Mouse (Mus musculus) lung, embryonic 16.5 days (tissue): ENCODE data around the gene Slc38a1. TPM values are rescaled to one million over a fixed set of nuclear protein-coding genes. Genes with fewer than 3 reads are reported as not detected.

Source experiments
- ATAC-seq: fragments of 200-750 bp; cut with Nextera tagmentation; 2 replicates; pipeline ENCODE4 v1.8.0; 2017; ENCODE audit warnings: low read depth, mild to moderate bottlenecking, moderate library complexity
- H3K27ac ChIP-seq: fragments of 300-500 bp; sonication (generic); 2 replicates; pipeline ENCODE4 v1.5.1; 2014; ENCODE audit warnings: mild to moderate bottlenecking, control low read depth, low read length
- H3K27me3 ChIP-seq: fragments of 300-500 bp; sonication (generic); 2 replicates; pipeline ENCODE4 v1.6.1; 2014; ENCODE audit warnings: low read depth, low read length, mixed read lengths; ENCODE audit not compliant: control insufficient read depth, insufficient read depth
- H3K36me3 ChIP-seq: fragments of 300-500 bp; sonication (generic); 2 replicates; pipeline ENCODE4 v1.6.1; 2014; ENCODE audit warnings: low read length; ENCODE audit not compliant: control insufficient read depth, insufficient read depth
- H3K4me1 ChIP-seq: fragments of 300-500 bp; sonication (generic); replicated peaks from 2 replicates; pipeline ENCODE4 v1.6.1; 2014; ENCODE audit warnings: low read length, mixed read lengths; ENCODE audit not compliant: control insufficient read depth, insufficient read depth
- H3K4me2 ChIP-seq: fragments of 300-500 bp; sonication (generic); 2 replicates; pipeline ENCODE4 v1.6.1; 2014; ENCODE audit warnings: low read depth, low read length, control low read depth
- H3K4me3 ChIP-seq: fragments of 300-500 bp; sonication (generic); 2 replicates; pipeline ENCODE4 v1.5.1; 2014; ENCODE audit warnings: mild to moderate bottlenecking, low read length, control low read depth
- H3K9ac ChIP-seq: fragments of 300-500 bp; sonication (generic); 2 replicates; pipeline ENCODE4 v1.6.1; 2014; ENCODE audit warnings: low read length, control low read depth
- H3K9me3 ChIP-seq: fragments of 300-500 bp; sonication (generic); 2 replicates; pipeline ENCODE4 v1.6.1; 2016; ENCODE audit warnings: low read length; ENCODE audit not compliant: control insufficient read depth
- WGBS: fragments of 180-500 bp; shearing (Covaris S2); extraction: QIAGEN DNeasy Blood & Tissue Kit; methylation state at CpG from one replicate; pipeline ENCODE4 v1.1.7; 2014; 5-methylcytosine and 5-hydroxymethylcytosine counted together
- polyA plus RNA-seq: library from polyadenylated mRNA; unstranded; fragments of >200 nt; fragmentation: Nextera tagmentation; extraction: Ambion mirVana; gene quantifications from 2 replicates; pipeline ENCODE4 v1.2.1, GENCODE M21; 2015

Slc38a1 gene
- polyA plus RNA-seq, 1 experiment from 2014 or later = 48.8 TPM

DNA sequence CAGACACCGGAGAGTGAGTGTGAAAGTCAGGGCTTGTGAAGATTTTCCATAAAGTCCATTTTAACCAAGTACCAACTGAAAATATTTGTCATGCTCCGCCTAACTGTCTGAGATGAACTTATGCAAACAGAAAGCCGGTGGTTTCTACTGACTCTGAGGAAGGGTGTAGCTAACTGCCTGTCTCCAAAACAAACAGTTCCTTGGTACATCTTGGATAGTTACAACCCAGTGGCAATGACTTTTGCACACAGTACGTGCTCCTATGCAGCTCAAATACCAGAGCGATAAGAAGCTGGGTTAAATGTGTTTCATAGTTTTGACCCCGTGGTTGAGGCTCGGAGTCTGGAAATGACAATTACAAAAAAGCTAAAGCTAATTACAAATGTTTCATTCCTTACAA, 34.0 kb downstream of the Slc38a1 start:
- H3K27me3 ChIP-seq = no peaks in the 10 kb centered on the region
- no peaks in the 10 kb centered on the region; the same call in 1 of the 2 replicates for H3K4me1 ChIP-seq
- ATAC-seq = no peak
- no peak overlapping the region for H3K4me3 ChIP-seq
- H3K36me3 ChIP-seq = peaks cover 7% of the 10 kb centered on the region
- no peak overlapping the region for H3K27ac ChIP-seq
- H3K4me2 ChIP-seq = no peak overlapping the region
- 67% methylated on average over 7 of the region's 7 CpGs for WGBS
- no peaks in the 10 kb centered on the region for H3K9me3 ChIP-seq
- H3K9ac ChIP-seq = no peak overlapping the region

- no peaks in the 10 kb centered on the region; the same call in 1 of the 2 replicates for H3K4me1 ChIP-seq
- H3K4me3 ChIP-seq = no peak overlapping the region
- WGBS = 85% methylated on average over 5 of the region's 5 CpGs
- no peak overlapping the region for H3K27ac ChIP-seq
- H3K9me3 ChIP-seq = no peaks in the 10 kb centered on the region
- ATAC-seq = no peak
- no peak overlapping the region for H3K9ac ChIP-seq
- H3K4me2 ChIP-seq = no peak overlapping the region
- H3K27me3 ChIP-seq = no peaks in the 10 kb centered on the region
- H3K36me3 ChIP-seq = peaks cover 3% of the 10 kb centered on the region; the same call in 1 of the 2 replicates
These were observed 35.3 kb downstream of the Slc38a1 start for GRCm38 (mm10) chr15:96607422-96607821.

GRCm38 (mm10) chr15:96604282-96604681, 38.4 kb downstream of the Slc38a1 start:
- H3K4me3 ChIP-seq = no peak overlapping the region
- H3K9me3 ChIP-seq = no peaks in the 10 kb centered on the region
- no peaks in the 10 kb centered on the region for H3K27me3 ChIP-seq
- H3K9ac ChIP-seq = 0 out of 2 replicates have a peak overlapping the region, but pooled peaks have one; percentile 2
- WGBS = 44% methylated on average over 10 of the region's 10 CpGs
- H3K27ac ChIP-seq = no peak overlapping the region
- H3K36me3 ChIP-seq = no peaks in the 10 kb centered on the region
- H3K4me1 ChIP-seq = peaks cover 9% of the 10 kb centered on the region
- H3K4me2 ChIP-seq = no peak overlapping the region
- ATAC-seq = peak; percentile 58

DNA sequence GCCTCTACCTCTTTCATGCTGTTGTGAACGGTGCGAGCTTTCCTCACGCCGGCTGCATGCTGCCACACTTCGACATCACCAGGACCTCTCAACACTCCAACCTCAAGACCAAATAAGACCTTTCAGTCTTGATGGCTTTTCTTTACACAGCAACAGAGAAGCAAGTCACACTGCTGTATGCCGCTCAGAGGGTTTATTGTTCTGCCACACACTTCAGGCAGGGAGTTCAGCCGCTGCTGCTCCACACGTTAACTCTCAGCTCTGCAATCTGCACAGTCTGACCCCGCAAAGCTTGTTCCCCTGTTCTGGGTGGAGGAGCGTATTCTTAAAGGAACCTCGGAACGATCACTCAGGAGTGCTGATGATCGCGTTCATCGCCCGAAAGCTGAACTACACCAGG, 40.7 kb downstream of the Slc38a1 start:
- no peaks in the 10 kb centered on the region for H3K9me3 ChIP-seq
- H3K9ac ChIP-seq = no peak overlapping the region
- H3K4me1 ChIP-seq = peaks cover 12% of the 10 kb centered on the region
- peak; percentile 59 for ATAC-seq
- H3K27me3 ChIP-seq = no peaks in the 10 kb centered on the region
- no peak overlapping the region for H3K4me2 ChIP-seq
- no peaks in the 10 kb centered on the region for H3K36me3 ChIP-seq
- 58% methylated on average over 16 of the region's 16 CpGs for WGBS
- no peak overlapping the region for H3K4me3 ChIP-seq
- peak overlapping the region; percentile 43 for H3K27ac ChIP-seq

- no peak overlapping the region for H3K4me2 ChIP-seq
- no peak overlapping the region for H3K4me3 ChIP-seq
- H3K27me3 ChIP-seq = no peaks in the 10 kb centered on the region
- WGBS = 66% methylated on average over 21 of the region's 21 CpGs
- H3K27ac ChIP-seq = peak overlapping the region; percentile 12; the same call in 1 of the 2 replicates
- no peaks in the 10 kb centered on the region for H3K36me3 ChIP-seq
- H3K9me3 ChIP-seq = no peaks in the 10 kb centered on the region
- peaks cover 12% of the 10 kb centered on the region for H3K4me1 ChIP-seq
- ATAC-seq = no peak
- H3K9ac ChIP-seq = no peak overlapping the region
These were observed 42.6 kb downstream of the Slc38a1 start for GRCm38 (mm10) chr15:96599852-96600781.

DNA sequence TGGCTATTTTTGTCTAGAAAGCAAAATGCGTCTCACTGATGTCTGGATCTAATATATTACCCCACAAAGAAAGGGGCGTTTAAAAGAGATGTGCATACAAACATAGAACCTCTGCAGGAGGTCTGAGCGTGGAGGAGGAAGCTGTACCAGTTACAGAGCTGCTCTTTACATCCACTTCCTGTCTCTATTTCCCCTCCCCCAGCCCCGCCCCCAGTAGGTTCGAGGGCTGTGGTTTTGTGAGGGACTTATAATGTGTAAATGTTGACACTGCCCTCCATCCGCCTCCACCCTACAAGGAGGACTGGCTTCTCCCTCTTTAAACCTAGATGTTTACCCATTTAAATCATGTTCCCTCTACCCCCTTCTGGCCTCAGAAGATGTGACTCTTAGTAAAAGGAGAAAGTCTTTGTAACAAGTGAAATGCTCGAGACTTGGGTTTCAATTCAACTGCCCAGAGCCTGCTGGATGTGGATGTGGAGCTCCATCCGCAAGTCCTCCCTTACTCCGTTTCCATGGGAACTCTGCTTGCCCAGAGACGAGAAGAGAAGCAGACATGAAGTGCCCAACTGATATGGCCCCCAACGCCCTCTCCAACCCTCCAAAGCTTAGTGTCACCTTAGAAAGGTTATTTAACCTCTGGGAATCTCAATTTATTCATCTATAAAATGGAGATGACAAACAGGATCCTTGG, 43.7 kb downstream of the Slc38a1 start:
- H3K4me3 ChIP-seq = no peak overlapping the region
- peak overlapping the region; percentile 59 for H3K27ac ChIP-seq
- H3K9ac ChIP-seq = no peak overlapping the region
- H3K27me3 ChIP-seq = no peaks in the 10 kb centered on the region
- H3K9me3 ChIP-seq = no peaks in the 10 kb centered on the region
- peak; percentile 75 for ATAC-seq
- WGBS = 40% methylated on average over 11 of the region's 11 CpGs
- H3K36me3 ChIP-seq = no peaks in the 10 kb centered on the region
- H3K4me2 ChIP-seq = no peak overlapping the region
- H3K4me1 ChIP-seq = peaks cover 15% of the 10 kb centered on the region

DNA sequence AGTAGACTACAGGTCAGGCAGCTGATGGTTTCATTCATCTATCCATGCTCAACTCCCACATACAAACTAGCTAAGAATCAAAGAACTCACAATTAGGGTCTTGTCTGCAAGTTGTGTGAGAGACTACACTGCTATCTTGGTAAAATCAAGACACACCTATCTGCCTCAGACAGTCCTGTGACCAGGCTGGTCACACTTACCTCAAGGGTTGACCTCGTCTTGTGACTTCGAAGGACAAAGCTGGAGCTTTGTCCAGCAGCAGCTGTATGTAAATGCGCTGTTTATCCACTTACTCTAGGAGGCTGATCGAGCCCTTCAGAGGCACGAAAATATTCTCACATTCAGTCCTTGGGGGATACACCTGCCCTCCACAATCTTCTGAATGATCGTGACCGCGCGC, 45.6 kb downstream of the Slc38a1 start:
- no peaks in the 10 kb centered on the region for H3K36me3 ChIP-seq
- H3K4me2 ChIP-seq = no peak overlapping the region
- 90% methylated on average over 9 of the region's 9 CpGs for WGBS
- H3K4me1 ChIP-seq = peaks cover 24% of the 10 kb centered on the region
- no peaks in the 10 kb centered on the region for H3K9me3 ChIP-seq
- no peak for ATAC-seq
- H3K27me3 ChIP-seq = no peaks in the 10 kb centered on the region
- no peak overlapping the region for H3K27ac ChIP-seq
- no peak overlapping the region for H3K9ac ChIP-seq
- no peak overlapping the region for H3K4me3 ChIP-seq

DNA sequence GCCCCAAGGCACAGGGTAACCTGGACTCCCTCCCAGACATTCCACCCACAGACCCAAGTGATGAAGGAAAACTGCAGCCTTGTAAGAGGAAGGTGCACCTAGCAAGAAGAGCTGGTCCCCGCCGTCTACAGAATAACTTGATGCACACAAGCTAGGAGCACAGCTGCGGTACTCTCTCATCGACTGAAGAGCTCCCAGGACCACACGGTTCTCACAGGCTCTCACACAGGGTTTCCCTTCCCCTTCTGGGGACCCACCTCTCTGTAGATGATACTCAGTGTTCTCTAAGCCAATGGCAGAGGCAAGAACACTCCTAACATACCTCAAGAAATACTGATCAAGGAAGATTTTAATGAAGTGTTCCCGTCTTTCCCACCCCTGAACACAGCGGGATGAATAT, 48.4 kb downstream of the Slc38a1 start:
- Histone ChIP-seq H3K4me2 (no peak overlapping the region), H3K4me3 (no peak overlapping the region), H3K4me1 (peaks cover 15% of the 10 kb centered on the region), H3K27me3 (no peaks in the 10 kb centered on the region), H3K9ac (no peak overlapping the region), H3K27ac (no peak overlapping the region; the same call in none of the 2 replicates), H3K9me3 (no peaks in the 10 kb centered on the region), H3K36me3 (no peaks in the 10 kb centered on the region; the same call in 1 of the 2 replicates)
- 77% methylated on average over 7 of the region's 7 CpGs for WGBS
- no peak for ATAC-seq

- peaks cover 15% of the 10 kb centered on the region for H3K4me1 ChIP-seq
- 57% methylated on average over 7 of the region's 7 CpGs for WGBS
These were observed 48.8 kb downstream of the Slc38a1 start for GRCm38 (mm10) chr15:96593866-96594265.

More at GRCm38 (mm10) chr15:96593866-96594265, 48.8 kb downstream of the Slc38a1 start:
- H3K9ac ChIP-seq = 0 out of 2 replicates have a peak overlapping the region, but pooled peaks have one; percentile 14
- no peak for ATAC-seq
- no peaks in the 10 kb centered on the region for H3K27me3 ChIP-seq
- H3K27ac ChIP-seq = peak overlapping the region; percentile 64
- H3K4me3 ChIP-seq = no peak overlapping the region
- H3K4me2 ChIP-seq = no peak overlapping the region
- H3K9me3 ChIP-seq = no peaks in the 10 kb centered on the region
- no peaks in the 10 kb centered on the region; the same call in 1 of the 2 replicates for H3K36me3 ChIP-seq
